Mouse (Mus musculus): Measurements from ENCODE around the gene Slc35e4. TPM values are rescaled to one million over a fixed set of nuclear protein-coding genes. Genes with fewer than 3 reads are reported as not detected.
A peak's percentile ranks its signal among the peaks of the same experiment; 100 is the strongest.
"Not testable (repeated sequence)": the region's sequence is repeated elsewhere in the genome, so short reads cannot be mapped to it uniquely, and the experiment has no call there.

The Slc35e4 gene
- total RNA-seq, 2 experiments from 2014 or later: 3.5 TPM

DNA sequence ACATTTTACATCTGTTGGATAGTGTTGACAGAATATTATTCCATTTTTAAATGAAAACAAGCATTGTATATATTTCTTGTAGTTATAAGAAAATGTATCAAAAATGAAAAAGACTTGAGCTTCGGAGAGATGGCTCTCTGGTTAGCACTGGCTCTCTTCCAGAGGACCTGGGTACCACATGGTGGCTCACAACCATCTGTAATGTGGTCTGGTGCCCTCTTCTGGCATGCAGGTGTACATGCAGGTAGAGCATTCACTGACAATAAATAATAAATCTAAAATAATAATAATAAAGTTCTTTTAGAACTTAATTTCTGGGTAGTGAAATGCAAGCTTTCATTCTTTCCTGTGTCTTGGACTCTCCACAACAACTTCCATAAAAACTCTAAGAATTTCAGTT, 4.3 kb upstream of the Slc35e4 start:
- no peak for DNase-seq

DNA sequence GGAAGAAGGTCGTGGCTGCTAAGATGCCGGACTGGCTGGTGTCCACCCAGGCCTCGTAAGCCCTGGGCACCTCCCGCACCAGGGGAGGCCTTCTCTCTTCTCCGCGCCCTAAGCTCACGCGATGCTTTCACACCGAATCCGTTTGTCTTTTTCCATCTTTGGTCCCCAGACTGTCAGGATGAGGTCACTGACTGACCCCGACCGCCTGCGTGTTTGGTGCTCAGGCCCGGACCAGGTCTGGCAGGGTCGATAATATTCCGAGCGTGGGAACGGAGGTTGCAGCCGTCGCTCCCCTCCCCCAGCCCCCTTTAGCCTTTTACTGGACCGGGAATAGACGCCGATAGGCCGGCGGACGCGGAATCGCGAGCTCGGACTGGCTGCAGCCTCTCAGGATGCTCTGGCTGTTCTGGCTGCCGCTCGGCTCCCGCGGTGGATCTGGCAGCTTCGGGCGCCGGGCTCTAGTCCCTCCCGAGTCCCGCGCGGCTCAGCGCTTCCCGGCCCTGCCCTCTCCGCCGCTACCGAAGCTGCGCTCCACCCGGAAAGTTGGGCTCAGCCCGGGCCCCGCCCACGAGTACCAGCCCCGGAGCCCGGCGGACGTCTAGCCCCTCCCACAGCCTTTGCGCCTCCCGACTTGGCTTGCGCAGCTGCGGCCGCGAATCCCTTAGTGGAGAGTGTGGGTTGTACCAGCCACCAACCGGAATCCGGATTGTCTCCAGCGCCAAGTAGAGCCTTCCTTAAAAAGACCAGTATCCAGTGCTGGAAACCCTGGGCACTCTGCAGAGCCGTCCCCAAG, 952 bp downstream of the Slc35e4 start:
- DNase-seq: peak; percentile 94 to 97

DNA sequence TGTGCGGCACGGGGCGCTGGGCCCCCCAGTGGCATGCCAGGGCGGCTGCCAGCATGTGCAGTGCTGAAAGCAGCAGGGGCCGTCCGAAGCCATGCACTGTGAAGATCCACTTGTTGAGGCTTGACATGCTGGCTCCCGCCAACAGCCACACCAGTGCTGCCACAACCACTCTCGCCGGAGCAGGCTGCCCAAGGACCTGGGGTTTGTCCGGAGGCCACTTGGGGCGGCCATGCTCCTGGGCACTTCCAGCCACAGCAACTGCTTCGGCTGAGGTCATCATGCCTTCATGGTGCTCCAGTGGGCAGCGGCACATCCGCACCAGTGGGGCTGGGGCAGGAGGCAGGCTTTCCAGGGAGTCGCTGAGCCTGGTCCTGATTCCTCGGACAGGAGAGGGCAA, 1.6 kb downstream of the Slc35e4 start:
- DNase-seq: no peak

DNA sequence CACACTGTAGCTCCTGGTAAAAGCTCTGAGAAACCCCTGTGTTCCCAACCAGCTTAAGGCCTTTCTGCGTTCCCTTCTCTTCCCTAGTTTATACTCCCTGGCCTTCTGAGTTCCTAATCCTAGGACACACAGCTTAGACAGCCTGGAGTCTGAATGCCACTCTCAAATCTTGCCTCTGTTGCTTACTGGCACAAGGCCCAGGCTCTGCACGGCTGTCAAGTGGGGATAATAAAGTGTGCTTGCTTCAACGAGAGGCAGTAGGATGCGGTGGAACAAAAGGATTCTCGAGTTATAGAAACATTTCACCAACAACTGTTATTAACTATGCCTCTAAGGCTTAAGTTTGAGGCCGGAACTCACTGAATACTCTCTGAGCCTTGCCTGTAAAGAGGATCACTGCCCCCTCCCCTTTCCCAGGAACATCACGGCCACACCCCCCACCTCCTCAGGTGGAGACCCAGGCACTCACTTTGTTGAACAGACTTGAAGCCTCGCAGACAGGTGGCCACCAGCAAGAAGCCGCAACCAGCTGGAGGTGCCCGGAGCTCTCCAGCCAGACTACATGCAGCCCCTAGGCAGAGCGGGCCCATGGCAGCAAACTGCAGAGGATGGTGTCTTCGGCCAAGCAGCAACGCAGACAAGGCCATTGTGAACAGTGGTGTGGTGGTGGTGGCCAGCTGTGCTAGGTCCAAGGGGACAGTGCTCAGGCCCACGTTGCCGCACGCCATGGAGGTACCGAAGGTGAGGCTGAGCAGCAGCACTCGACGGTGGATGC, 2.2 kb downstream of the Slc35e4 start:
- DNase-seq: peak in 1 of 2 experiments; percentile 38

DNA sequence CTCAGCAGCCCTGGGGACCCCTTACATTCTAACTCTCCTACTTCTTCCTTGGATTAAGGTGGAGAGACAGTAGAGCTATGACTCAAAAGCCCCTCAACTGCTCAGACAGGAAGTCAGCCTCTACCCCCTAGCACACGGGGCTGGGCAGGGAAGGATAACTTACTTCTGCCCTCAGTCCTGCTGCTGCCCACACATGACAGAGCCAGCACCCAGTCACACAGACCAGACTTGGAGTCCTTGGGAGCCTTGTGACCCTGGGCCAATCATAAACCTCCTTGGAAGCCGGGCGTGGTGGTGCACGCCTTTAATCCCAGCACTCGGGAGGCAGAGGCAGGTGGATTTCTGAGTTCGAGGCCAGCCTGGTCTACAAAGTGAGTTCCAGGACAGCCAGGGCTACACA, 3.0 kb downstream of the Slc35e4 start:
- not testable (repeated sequence) for DNase-seq

DNA sequence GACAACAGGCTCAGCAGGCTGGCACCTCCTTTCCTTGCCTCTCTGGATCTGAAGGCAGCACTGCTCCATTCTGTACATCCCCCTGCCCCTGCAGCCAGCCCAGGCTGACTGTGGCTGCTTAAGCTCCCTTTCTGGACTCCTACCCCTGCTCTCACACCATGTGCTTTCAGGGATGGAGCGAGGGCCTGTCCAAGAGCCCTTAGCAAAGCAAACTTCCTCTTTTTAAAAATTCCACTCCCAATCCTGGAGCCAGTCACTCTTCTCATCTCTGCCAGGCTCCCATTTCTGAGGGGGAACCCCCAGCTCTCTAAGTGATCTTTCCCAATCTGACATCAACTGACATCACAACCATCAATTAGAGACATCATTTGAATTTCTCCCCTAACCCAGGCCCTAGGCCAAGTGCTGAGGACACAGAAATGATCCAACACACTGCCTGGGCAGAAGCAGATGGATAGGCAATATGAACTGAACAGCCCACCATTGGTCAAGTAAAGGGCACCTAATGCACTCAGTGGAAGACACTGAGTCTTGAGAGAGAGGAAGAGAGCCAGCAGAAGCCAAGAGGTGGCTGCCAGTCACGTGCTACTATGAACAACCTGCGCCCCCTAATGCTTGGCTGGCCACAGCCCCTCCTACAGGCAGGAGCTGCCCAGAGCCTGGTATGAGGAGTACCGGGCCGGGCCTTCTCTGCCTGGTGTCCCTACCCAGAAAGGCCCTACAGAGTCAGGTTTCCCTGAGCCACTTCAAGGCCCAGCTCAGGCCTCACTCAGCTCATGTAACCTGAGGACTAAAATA, 3.8 kb downstream of the Slc35e4 start:
- DNase-seq: no peak

DNA sequence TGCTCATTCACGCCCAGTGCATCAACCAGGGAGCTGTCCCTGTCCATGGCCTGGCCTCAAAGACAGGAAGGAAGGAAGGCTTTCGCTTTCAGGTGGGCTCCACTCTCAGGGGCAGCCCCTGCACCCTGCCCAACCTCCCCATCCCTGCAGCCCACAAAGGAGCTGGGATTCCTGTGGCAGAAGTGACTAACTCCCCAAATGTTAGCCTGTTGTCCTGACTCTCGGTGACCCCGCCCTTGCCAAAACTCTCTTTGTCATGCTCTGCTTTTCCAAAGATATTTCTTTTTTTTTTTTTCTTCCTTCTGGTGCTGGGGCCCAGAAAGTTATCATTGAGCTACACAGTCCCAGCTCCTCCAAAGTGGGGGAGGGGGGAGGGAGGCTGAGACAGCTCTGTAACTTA, 5.2 kb downstream of the Slc35e4 start:
- DNase-seq: no peak

DNA sequence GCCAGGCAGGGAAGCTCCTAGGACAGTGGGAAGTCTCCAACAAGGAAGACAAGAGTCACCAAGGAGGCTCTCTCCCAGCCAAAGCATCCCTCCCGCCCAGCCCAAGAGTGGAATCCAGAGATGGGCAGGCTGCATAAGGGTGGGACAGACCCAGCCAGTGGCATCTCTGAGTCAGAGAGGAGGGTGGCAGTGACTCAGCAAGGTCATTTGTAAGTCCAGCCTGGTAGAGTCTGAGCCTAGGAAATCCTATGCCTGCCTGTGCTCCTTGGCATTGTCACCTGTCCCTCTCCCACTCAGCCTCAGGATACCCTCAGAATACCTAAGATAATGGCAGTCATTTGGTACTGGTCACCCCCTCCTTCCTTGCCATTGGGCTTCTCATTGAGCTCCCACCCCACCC, 9.0 kb downstream of the Slc35e4 start:
- DNase-seq: no peak

DNA sequence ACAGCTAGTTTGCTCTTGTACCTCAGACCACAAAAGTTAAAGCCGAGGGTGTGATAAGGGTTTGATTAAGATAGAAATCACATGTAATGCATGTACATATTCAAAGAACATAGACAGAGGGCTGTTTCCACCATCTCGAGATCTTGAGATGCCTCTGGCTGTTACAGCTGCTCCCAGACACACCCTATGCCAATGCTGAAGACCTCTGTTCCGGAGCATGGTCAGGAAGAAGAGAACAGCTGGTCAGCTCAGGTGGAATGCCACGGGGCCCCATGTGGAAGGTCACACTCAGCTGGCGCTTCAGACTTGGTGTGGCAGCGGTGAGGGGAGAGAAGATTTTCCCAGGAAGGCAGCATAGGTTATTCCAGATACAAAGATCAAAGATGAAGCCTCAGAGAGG, 9.8 kb downstream of the Slc35e4 start:
- DNase-seq: no peak

DNA sequence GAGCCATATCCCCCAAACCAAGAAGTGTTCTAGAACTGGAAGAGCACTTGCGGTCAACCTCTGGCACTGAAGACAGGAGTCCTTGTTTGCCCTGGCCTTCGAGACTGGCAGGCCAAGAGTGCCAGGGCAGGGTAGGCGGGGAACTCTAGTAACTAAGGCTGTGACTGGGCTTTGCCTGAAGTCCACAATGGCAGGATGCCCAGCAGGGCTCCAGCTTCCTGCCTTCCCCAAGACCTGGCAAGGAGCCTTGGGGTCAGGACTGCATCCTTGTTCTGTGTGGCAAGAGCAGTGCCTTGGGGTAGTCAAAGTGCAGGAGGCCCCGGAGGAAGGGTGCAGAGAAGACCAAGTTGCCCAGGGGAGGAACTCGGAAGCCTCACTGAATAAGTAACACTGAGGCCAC, 11.4 kb downstream of the Slc35e4 start:
- peak; percentile 74 to 86 for DNase-seq

DNA sequence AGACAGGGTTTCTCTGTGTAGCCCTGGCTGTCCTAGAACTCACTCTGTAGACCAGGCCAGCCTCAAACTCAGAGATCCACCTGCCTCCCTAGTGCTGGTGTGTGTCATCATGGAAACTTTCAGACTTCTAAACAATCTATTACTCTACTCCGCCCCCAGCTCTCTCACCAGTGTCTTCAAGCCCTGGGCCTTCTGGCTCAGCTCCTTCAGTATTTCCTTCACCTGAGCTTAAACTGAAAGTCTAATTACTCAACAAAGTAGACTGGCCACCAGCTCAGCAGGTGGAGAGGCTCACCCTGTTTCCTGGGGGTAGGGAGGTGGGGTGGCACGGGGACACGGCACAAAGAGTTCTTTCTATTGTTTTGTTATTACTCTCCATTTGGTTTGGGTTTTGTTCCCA, 11.9 kb downstream of the Slc35e4 start:
- DNase-seq: no peak

DNA sequence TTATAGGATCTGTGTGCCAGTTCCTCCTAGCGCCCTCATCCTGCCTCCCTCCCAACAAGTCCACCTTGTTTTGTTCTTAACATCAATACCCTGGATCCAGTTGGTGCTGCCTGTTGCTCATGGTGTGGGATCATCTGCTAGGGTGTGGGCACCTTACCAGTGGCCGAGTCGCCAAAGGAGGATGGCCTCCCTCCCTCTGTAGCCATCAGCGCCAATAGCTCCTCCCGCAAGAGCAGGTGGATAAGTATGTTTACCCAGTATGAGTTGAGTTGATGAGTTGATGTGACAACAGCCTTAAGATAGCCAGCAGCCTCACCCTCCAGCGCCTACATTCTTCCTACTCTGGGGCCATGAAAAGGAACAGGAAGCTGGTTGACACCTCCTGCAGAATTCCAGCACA, 14.2 kb downstream of the Slc35e4 start:
- DNase-seq: no peak

DNA sequence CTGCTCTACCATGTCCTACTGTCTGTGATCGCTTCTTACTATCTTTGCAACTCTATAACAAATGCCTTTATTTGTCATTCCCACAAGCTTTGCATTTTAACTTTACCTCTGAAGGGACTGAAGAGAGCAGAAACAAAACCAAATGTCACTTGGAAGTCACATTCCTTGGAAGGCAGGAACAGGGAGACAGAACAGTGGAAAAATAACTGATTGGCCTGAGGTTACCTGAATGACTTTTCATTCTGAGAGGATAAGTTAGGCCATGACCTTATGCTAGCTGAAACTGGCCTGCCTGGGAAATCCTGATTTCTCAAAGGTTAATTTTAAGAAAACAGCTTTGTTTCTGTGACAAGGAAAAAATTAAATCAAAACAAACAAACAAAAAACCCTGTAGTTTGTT, 18.5 kb downstream of the Slc35e4 start:
- no peak for DNase-seq

DNA sequence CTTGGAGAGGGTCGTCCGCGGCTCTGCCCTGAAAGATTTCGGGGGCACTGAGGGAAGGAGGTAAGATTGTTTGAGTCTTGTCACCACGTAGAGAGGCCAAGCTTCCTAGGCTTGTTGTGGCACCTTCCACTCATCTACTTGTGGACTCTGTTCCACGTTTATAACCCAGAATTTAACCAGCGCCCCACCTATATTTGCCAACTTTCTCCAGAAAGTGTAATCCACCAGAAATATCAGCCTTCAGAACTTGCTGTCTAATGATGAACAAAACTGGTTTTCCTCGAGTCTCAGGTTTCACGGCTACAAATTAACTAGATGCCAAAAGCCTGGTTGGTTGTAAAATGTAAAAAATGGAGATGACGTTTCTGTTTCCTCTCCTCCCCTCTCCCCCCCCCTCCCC, 19.0 kb downstream of the Slc35e4 start:
- DNase-seq: no peak

DNA sequence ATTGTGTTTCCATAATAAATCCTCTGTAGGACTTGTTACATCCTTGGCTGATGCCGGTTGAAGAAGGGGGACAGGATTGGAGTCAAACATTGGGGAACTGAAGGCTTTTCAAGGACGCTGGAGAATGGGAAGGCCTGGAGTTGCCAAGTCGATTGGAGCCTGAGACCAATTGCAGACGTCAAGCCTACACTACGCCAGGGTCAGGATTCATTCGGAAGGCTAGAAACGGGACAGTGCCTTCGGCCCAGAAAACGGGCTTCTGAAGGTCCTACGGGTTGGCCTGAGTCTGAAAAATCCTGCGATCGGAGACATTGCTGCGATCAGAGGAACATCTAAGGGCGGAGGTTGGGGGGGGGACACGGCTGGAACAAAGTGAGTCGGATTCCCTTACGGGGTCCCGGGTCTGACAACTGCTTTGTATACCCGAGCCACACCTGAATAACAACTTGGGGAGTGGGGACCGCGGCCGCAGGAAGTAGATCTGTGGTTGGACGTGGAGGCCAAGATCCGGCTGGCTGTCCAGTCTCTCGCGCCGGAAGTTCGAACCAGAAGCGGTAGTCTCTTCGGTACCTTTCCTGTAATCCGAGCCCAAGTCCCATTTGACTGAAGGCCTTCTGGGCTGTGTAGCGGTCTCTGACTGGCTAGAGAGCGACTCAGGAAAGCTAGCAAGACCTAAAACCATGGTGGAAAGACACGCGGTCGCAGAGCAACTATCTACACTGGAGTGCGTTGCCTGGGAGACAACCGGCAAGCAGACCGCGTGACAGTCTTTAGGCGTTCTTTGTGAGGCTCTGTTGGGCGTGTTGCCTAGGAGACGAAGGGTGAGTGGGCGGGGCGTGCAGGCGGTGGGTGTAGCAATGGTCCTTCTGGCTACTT, 19.8 kb downstream of the Slc35e4 start, which contains the start of the genes 4921536K21Rik and Dusp18:
Gene 4921536K21Rik (minus strand): TSS at position 693 of the 876 bp plus-strand sequence.
Gene Dusp18 (plus strand): TSS at position 835 of the 876 bp plus-strand sequence.
- peak; percentile 95 to 96 for DNase-seq

DNA sequence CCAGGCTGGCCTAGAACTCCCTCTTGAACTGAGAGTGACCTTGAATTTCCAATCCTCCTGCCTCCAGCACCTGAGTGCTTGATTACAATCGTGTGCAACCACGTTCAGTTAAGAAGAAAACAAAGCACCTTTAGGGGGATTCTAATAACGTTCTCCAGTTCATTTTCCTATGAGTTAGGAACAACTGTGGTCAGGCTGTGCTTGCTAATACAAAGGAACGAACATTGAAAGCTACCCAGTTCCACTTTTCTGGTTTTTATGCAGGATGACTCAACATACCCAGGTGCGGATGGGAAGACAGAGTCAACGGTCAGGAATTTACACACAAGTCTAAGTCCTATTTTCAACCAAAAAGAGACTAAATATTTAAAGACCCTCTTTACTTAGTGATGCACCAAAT, 20.5 kb downstream of the Slc35e4 start:
- DNase-seq: no peak

DNA sequence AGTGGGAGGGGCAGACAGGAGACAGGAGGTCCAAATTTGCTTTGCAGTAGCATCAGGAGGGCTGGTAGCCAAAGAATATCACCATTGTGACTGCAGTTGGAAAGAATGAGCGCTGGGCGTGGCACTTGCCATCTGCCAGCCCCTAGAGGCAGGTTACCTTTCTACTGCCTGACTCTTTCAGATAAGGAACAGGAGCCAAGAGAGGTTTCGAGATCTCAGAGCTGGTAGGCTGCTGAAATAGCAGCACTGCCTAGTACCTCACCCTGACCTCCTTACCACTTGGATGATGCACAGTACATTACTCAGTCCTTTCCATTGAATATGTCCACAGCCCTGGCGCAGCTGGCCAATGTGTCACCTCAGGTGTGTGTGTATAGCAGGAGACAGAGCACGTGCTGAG, 27.1 kb downstream of the Slc35e4 start:
- DNase-seq: no peak

DNA sequence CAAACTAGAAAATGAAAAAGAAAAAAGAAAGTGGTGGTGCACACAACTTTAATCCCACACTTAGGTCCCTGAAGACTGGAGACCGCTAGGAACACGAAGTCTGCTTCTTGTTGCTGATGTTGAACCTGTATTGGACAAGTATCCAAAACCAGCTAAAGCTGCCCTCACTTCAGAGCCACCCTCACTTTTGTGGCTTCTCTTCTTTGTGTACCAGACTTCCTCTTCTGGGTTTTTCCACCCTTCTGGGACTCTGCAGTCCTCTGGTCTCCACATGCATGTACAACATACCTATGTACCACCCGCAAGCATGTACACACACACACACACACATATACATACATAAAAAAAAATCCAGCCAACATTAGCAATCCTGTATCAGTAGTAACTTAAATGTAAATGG, 30.8 kb downstream of the Slc35e4 start:
- no peak for DNase-seq

DNA sequence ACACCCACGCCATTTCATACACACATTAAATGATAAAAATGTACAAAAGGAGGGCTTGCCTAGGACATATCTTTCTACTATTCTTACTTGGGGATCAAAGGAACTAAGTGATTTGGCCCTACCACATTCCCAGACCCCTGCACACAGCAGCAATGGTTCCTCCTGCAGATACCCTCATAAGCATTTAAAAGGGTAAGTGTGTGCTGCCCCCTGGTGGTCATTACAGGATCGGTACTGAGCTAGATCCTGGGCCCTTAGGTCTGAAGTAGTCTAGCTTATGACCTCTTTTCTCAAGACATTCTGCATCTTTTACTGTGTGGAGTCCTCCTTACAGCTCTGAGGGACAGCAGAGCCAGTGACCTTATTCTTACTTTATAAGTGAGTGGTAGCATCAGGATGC, 34.6 kb downstream of the Slc35e4 start:
- peak; percentile 52 to 88 for DNase-seq

DNA sequence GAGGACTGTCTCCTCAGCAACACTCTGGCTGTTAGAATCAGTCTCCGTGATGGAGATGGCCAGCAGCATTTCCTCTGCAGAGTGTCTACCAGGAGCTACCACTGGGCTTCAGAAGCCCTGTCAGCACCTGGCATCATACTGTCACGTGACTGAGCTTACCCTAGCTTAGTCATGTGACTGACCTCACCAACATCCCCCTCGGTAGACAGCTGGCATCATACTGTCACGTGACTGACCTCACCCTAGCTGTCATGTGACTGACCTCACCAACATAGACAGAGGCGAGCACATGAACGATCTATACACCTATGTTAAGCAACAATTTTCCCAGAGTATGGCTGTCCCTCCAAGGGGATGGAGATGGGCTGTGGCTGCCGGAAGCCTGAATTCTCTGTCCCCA, 35.8 kb downstream of the Slc35e4 start:
- DNase-seq: no peak

DNA sequence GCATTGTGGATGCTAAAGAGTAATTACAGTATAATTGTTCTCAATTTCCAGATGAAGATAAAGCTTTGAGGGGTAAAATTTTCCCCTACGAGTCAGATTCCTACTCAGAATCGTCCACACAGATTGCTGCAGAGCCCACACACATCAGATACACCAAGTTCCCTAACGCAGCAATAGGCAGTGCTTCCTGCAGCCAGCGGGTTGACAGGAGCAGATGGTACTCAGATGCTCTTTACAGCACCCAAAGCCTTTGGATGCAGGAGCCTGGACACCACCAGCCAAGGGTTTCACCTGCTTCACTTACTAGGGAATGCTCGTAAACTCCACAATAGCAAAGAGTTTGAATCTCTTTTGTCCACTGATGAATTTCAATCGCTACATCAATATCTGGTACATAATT, 38.0 kb downstream of the Slc35e4 start:
- no peak for DNase-seq

DNA sequence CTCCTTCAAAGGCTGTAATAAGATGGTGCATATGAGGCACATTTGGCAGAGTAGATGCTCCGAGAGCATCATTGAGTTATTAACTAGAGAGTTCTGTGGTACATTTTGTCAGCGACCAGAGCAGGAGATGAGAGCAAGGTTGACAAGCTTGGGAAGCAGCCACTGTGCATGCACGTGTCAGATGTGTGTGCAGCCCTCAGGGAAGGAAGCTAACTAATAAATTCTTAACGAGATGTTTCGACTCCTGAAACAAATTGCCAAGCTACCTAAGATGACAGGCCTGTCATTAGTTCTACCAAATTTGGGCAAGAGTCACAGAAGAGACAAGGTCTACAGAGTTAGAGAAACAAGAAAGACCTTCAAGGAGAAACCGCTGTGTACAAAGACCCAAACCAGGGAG, 50.1 kb downstream of the Slc35e4 start:
- DNase-seq: no peak

Measured in heart, adult 18-20 months (tissue).